Mouse (Mus musculus): Measurements from ENCODE around the gene Pga5.

- TF ChIP-seq CTCF (IDR thresholded peaks at IDR 0.05; ENCODE audit: borderline replicate concordance, insufficient read depth, low read depth, low read length), result no peak
- no peak for TF ChIP-seq POLR2A (IDR thresholded peaks at IDR 0.05; ENCODE audit: borderline replicate concordance, insufficient read depth, low read length)
Measured at GRCm38 (mm10) chr19:10637840-10638239, 40.0 kb downstream of the Pga5 start.
